Mouse (Mus musculus): ENCODE measurements around the gene Cib4. TPM values are rescaled to one million over a fixed set of nuclear protein-coding genes. Genes with fewer than 3 reads are reported as not detected.
A peak's percentile ranks its signal among the peaks of the same experiment; 100 is the strongest.

Cib4 gene
- total RNA-seq (2021) = not detected

DNA sequence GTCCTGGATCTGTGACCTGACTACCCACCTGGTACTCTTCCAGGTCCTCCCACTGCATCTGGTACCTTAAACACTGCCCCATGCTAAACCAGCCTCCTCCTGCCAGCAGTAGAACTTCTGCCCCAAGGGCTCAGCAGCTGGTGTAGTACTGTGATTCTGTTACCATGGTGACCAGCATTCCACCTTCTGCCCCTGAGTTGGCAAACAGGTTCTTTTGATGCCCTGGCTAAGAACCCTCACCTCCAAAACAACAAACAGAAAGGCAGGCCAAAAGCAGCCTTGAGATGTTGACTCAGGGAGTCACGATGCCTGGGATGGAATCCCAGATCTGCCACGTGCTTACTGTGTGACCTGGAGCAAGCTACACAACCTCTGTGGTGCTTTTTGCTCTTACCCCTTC lies at the start of gene Cib4:
Cib4 (minus strand) TSS at position 139 of the 400 bp plus-strand sequence.
- intact Hi-C loops (cut with DNase I) = no loop called here
- DNase-seq (ENCODE audit: low spot score in 2 of 2) = no peak

- no peak for DNase-seq (ENCODE audit: low spot score in 2 of 2)
- intact Hi-C loops (cut with DNase I) = no loop called here
Observed at GRCm38 (mm10) chr5:30594953-30595560, 49.4 kb upstream of the Cib4 start.

GRCm38 (mm10) chr5:30593811-30594504 lies 48.3 kb upstream of the Cib4 start:
- intact Hi-C loops (cut with DNase I) = no loop called here
- no peak for DNase-seq (ENCODE audit: low spot score in 2 of 2)

- DNase-seq (ENCODE audit: low spot score in 2 of 2) = no peak
- intact Hi-C loops (cut with DNase I) = no loop called here
Observed at GRCm38 (mm10) chr5:30593360-30593759, 47.7 kb upstream of the Cib4 start.

- intact Hi-C loops (cut with DNase I) = no loop called here
Observed at GRCm38 (mm10) chr5:30592279-30592980, 46.8 kb upstream of the Cib4 start.

DNA sequence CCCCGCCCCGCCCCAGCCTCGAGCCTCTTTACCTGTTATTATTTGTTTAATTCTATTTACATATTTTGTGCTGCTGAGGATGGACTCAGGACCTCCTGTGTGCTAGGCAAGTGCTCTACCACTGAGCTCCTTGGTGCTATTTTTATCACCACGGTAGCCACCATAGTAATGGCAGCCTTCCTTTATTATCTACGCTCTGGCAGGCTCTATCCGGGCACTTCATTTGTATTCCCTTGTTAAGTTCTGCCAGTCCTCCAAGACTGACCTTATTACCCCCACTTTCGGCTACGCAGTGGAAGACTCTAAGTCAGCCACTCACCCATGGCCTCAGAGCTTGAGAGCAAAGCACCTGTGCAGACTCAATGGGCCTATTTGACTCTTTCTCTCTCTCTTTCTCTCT lies 46.1 kb upstream of the Cib4 start:
- no peak for DNase-seq (ENCODE audit: low spot score in 2 of 2)
- intact Hi-C loops (cut with DNase I) = no loop called here

More at GRCm38 (mm10) chr5:30592279-30592980, 46.8 kb upstream of the Cib4 start:
- no peak for DNase-seq (ENCODE audit: low spot score in 2 of 2)

GRCm38 (mm10) chr5:30591205-30591731 lies 45.6 kb upstream of the Cib4 start:
- intact Hi-C loops (cut with DNase I) = no loop called here
- DNase-seq (ENCODE audit: low spot score in 2 of 2) = no peak

- no peak for DNase-seq (ENCODE audit: low spot score in 2 of 2)
- intact Hi-C loops (cut with DNase I) = no loop called here
Observed at GRCm38 (mm10) chr5:30590231-30590630, 44.6 kb upstream of the Cib4 start.

- intact Hi-C loops (cut with DNase I) = loop anchor here (5.0 kb wide), 1 partner anchor 43 kb away; no protein-coding TSS in a partner anchor
- no peak for DNase-seq (ENCODE audit: low spot score in 2 of 2)
Observed at GRCm38 (mm10) chr5:30589546-30589945, 43.9 kb upstream of the Cib4 start.

GRCm38 (mm10) chr5:30589069-30589468 lies 43.4 kb upstream of the Cib4 start:
- intact Hi-C loops (cut with DNase I) = loop anchor here (5.0 kb wide), 1 partner anchor 43 kb away; no protein-coding TSS in a partner anchor
- DNase-seq (ENCODE audit: low spot score in 2 of 2) = no peak

DNA sequence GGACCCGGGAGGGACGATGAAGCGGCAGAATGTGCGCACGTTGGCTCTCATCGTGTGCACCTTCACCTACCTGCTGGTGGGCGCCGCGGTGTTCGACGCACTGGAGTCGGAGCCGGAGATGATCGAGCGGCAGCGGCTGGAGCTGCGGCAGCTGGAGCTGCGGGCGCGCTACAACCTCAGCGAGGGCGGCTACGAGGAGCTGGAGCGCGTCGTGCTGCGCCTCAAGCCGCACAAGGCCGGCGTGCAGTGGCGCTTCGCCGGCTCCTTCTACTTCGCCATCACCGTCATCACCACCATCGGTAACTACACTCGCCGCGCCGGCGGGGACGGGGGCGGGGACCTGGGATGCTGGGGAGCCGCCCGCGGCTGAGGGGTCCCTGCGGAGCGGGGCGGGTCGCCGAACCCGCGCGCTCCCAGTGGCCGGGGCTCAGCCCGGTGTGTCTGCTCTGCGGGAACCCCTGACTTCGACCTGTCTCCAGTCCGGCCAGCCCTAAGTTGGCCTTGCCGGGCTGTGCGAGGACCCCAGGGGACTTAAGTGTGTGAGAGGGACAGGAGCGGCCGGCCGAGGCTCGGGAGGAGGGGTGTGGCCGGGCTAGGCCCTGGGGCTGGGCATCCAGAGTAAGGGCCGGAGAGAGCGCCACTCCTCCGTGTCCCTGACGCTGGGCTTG lies 42.8 kb upstream of the Cib4 start:
- intact Hi-C loops (cut with DNase I) = loop anchor here (5.0 kb wide), 1 partner anchor 44 kb away; no protein-coding TSS in a partner anchor

GRCm38 (mm10) chr5:30587681-30588300 lies 42.2 kb upstream of the Cib4 start, which contains the start of gene Kcnk3:
Gene Kcnk3 (plus strand): TSS chr5:30588170.
- peak in 1 of 2 experiments; percentile 42 for DNase-seq (ENCODE audit: low spot score in 2 of 2)
- intact Hi-C loops (cut with DNase I) = loop anchor here (5.0 kb wide), 1 partner anchor 45 kb away; no protein-coding TSS in a partner anchor

More for the DNA sequence above, 42.8 kb upstream of the Cib4 start:
- DNase-seq (ENCODE audit: low spot score in 2 of 2) = peak; percentile 53 to 71

GRCm38 (mm10) chr5:30587101-30587500 lies 41.5 kb upstream of the Cib4 start:
- intact Hi-C loops (cut with DNase I) = loop anchor here (5.0 kb wide), 1 partner anchor 45 kb away; no protein-coding TSS in a partner anchor
- no peak for DNase-seq (ENCODE audit: low spot score in 2 of 2)

- no peak for DNase-seq (ENCODE audit: low spot score in 2 of 2)
- intact Hi-C loops (cut with DNase I) = loop anchor here (5.0 kb wide), 1 partner anchor 46 kb away; no protein-coding TSS in a partner anchor
Observed at GRCm38 (mm10) chr5:30586616-30587015, 41.0 kb upstream of the Cib4 start.

DNA sequence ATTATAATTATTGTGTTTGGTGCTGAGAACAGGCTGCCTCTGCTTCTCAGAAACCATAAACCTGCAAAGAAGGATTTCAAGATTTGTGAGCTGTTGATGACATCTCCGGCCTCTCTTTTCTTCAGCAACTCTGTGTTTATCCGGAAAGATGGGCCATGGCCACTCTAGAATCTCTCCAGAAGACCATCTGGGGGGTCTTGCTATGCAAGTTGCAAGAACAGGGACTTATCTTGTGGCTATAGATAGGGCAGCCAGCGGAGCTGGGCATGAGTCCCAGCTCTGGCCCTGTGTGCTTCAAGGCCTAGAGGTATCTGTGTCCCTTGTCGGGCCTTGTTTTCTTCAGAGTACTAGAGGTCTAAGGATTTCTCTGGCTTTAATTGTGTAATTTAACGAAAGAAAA lies 36.4 kb upstream of the Cib4 start:
- intact Hi-C loops (cut with DNase I) = no loop called here
- DNase-seq (ENCODE audit: low spot score in 2 of 2) = no peak

- intact Hi-C loops (cut with DNase I) = no loop called here
- DNase-seq (ENCODE audit: low spot score in 2 of 2) = no peak
Observed at GRCm38 (mm10) chr5:30580725-30581124, 35.1 kb upstream of the Cib4 start.

GRCm38 (mm10) chr5:30578445-30579080 lies 32.9 kb upstream of the Cib4 start:
- intact Hi-C loops (cut with DNase I) = no loop called here
- DNase-seq (ENCODE audit: low spot score in 2 of 2) = no peak

DNA sequence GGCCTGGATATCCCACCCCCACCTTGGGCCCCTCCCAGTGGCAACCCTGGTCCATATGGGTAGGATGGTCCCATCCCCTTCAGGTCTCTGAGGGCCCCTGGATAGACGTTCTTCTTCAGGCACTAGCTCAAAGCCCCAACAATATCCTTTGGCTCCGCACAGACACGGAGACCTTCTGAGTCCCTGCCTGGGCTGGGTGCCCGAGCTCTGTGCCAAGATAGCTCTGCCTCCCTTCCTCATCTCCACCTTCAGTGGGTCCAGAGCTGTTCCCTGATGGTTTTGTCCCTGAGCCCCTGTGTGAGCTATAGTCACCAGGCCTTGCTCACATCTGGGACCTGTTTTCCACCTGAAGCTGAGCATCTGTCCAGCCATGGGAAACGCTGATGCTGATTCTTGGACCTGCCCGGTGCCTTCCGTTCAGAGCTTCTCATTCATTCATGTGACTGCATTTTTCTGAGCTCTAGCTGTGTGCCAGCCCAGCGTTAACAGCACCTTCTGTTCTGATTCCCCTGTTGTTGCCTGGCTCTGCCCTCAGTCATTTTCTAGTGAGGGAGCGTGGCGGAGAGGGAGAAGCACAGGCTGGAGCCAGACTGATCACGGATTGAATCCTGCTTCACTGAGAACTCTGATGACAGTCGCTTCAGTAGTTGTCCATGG lies 32.1 kb upstream of the Cib4 start:
- intact Hi-C loops (cut with DNase I) = no loop called here
- peak; percentile 38 to 41 for DNase-seq (ENCODE audit: low spot score in 2 of 2)
